Mouse (Mus musculus) lung, postnatal 0 days (tissue): ENCODE measurements at regions not wholly inside any gene's neighbourhood (a gene's known extent, or its start where the extent isn't known, plus 50 kb on each side); places are given as distances from the start of the nearest gene placed in this dataset.

Experiments
- ATAC-seq: fragments of 200-750 bp; cut with Nextera tagmentation; 2 replicates; pipeline ENCODE4 v1.8.0; 2017; ENCODE audit warnings: moderate library complexity
- DNase-seq: peaks from one replicate; pipeline ENCODE4 v3.0.0-alpha.2; 2016; ENCODE audit warnings: low spot score
- H3K27ac ChIP-seq: fragments of 300-500 bp; sonication (generic); 2 replicates; pipeline ENCODE4 v1.5.1; 2014; ENCODE audit warnings: antibody characterized with exemption, mild to moderate bottlenecking, low read length, mixed read lengths
- H3K27me3 ChIP-seq: fragments of 300-500 bp; sonication (generic); replicated peaks from 2 replicates; pipeline ENCODE4 v1.6.1; 2014; ENCODE audit warnings: low read length, mixed read lengths; ENCODE audit not compliant: insufficient read depth
- H3K36me3 ChIP-seq: fragments of 300-500 bp; sonication (generic); 2 replicates; pipeline ENCODE4 v1.6.1; 2014; ENCODE audit warnings: low read length, mixed read lengths; ENCODE audit not compliant: insufficient read depth
- H3K4me1 ChIP-seq: fragments of 300-500 bp; sonication (generic); 2 replicates; pipeline ENCODE4 v1.6.1; 2014; ENCODE audit warnings: antibody characterized with exemption, low read depth, low read length, mixed read lengths; ENCODE audit not compliant: insufficient read depth
- H3K4me2 ChIP-seq: fragments of 300-500 bp; sonication (generic); replicated peaks from 2 replicates; pipeline ENCODE4 v1.6.1; 2014; ENCODE audit warnings: low read depth, mild to moderate bottlenecking, low read length, moderate library complexity, mixed read lengths
- H3K4me3 ChIP-seq: fragments of 300-500 bp; sonication (generic); 2 replicates; pipeline ENCODE4 v1.5.1; 2014; ENCODE audit warnings: low read depth, low read length
- H3K9ac ChIP-seq: fragments of 300-500 bp; sonication (generic); replicated peaks from 2 replicates; pipeline ENCODE4 v1.6.1; 2014; ENCODE audit warnings: low read depth, mild to moderate bottlenecking
- H3K9me3 ChIP-seq: fragments of 300-500 bp; sonication (generic); 2 replicates; pipeline ENCODE4 v1.6.1; 2016; ENCODE audit warnings: low read length, mixed read lengths
- CTCF ChIP-seq: IDR thresholded peaks from 2 replicates; pipeline ENCODE4 v1.5.1; 2016; ENCODE audit warnings: antibody characterized with exemption, mild to moderate bottlenecking
- EP300 ChIP-seq: IDR thresholded peaks from 2 replicates; pipeline ENCODE4 v1.6.1; 2016; ENCODE audit warnings: antibody characterized with exemption, mild to moderate bottlenecking, control low read depth
- WGBS: fragments of 180-500 bp; shearing (Covaris S2); extraction: QIAGEN DNeasy Blood & Tissue Kit; methylation state at CpG from one replicate; pipeline ENCODE4 v1.1.7; 2014; 5-methylcytosine and 5-hydroxymethylcytosine counted together

DNA sequence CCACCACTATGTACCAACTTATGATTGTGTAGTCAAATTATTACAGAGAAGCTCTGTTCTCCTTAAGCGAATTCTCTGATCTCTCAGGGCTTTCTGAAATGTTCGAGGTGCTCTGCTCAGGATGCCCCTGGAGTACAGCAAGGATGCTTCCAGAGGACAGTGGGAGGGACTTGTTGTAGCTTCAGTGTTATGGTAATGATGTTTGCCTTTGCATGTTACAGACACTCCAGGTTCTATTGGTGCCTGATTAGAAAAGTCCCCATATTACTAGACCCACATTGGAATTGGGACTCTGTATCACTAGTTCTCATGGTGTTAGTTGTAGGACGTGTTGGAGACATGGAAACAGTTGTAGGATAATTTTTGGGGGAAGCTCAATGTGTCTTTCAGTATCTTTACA, 96.0 kb downstream of the Epdr1 start:
- Histone ChIP-seq H3K27ac (no peak overlapping the region), H3K27me3 (no peaks in the 10 kb centered on the region), H3K9ac (no peak overlapping the region), H3K4me1 (no peaks in the 10 kb centered on the region), H3K9me3 (no peaks in the 10 kb centered on the region), H3K36me3 (no peaks in the 10 kb centered on the region), H3K4me3 (no peak overlapping the region), H3K4me2 (no peak overlapping the region)
- WGBS: 68% methylated on average over 3 of the region's 3 CpGs
- TF ChIP-seq EP300 (no peak), CTCF (no peak)
- ATAC-seq (no peak), DNase-seq (no peak)

DNA sequence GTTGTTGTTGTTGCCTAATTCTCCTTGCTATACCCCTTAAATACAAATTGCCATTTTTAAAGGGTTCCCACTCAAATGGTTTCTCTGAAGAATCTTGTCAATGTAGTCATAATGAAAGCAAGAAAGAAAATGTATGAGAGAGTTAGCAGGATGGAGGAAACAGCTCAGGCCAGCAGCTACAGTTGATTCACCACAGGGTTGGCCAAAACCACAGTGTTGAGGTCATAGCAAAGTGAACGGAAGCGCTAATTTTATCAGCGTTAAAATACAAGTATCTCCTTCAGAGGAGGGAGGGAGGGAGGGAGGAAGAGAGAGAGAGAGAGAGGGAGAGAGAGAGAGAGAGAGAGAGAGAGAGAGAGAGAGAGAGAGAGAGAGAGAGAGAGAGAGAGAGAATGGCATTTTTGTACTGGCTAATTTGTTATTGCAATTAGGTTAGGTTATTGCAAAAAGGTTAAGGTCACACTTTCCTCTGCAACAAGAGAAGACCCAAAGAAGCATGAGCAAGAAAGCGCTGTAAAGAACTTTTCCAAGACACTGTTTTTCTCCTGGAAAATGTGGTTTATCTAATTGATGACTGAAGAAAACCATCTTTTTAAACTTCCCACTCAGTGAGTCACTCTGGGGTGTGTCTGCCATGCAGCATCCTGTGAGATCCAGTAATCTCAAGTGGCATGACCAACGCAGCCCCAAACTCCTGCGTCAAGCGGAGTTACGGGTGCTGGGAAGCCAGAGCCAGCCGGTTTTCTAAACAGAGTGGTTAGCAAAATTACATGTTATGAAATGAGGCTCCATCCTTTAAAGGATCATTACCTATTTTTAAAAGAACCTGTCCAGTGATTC, 101.6 kb downstream of the Epdr1 start:
- Histone ChIP-seq H3K4me3 (no peak overlapping the region), H3K4me1 (no peaks in the 10 kb centered on the region), H3K36me3 (no peaks in the 10 kb centered on the region), H3K27ac (no peak overlapping the region), H3K9ac (no peak overlapping the region), H3K27me3 (no peaks in the 10 kb centered on the region), H3K9me3 (no peaks in the 10 kb centered on the region), H3K4me2 (no peak overlapping the region)
- ATAC-seq (no peak), DNase-seq (no peak)
- TF ChIP-seq CTCF (no peak), EP300 (no peak)
- 80% methylated on average over 9 of the region's 9 CpGs for WGBS

DNA sequence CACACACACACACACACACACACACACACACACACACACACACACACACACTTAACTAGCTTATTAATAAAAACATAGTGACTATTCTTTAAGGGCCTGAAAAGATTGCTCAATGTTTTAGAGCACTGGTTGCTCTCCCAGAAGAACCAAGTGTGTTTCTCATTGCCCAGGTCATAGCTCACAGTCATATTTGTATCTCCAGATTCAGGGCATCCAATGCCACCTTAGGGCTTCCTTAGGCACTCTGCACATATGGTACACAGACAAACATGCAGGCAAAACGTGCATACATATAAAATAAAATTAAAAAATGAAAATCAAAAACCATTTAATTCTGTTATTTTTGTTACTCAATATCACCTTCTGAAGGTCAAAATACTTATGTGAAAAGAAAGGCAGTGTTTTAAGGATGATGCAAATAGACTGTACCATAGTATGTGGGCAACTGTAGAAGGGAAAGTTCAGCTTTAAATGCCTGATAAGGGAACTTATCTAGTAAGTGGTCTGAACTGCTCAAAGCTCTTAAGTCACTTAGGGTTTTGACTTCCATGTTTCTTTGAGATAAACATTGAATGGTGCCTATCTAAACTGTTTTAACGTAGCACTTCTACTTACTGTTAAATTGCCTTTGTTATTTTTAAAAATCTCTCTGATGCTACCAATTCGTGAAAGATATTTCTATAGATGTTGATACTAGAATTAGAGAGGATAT, 104.7 kb downstream of the Epdr1 start:
- H3K4me1 ChIP-seq: no peaks in the 10 kb centered on the region
- WGBS: 46% methylated on average over 3 of the region's 3 CpGs
- DNase-seq: no peak
- H3K9ac ChIP-seq: no peak overlapping the region
- H3K36me3 ChIP-seq: no peaks in the 10 kb centered on the region
- no peak for TF ChIP-seq EP300
- TF ChIP-seq CTCF: no peak
- no peak overlapping the region for H3K4me3 ChIP-seq
- no peaks in the 10 kb centered on the region for H3K27me3 ChIP-seq
- no peaks in the 10 kb centered on the region for H3K9me3 ChIP-seq
- no peak overlapping the region for H3K4me2 ChIP-seq
- ATAC-seq: no peak
- H3K27ac ChIP-seq: no peak overlapping the region

GRCm38 (mm10) chr13:19506543-19506942, 110.9 kb upstream of the Stard3nl start:
- Histone ChIP-seq H3K9ac (no peak overlapping the region), H3K27me3 (no peaks in the 10 kb centered on the region), H3K4me3 (no peak overlapping the region), H3K4me1 (no peaks in the 10 kb centered on the region), H3K9me3 (no peaks in the 10 kb centered on the region), H3K4me2 (no peak overlapping the region), H3K27ac (no peak overlapping the region), H3K36me3 (no peaks in the 10 kb centered on the region)
- WGBS: 33% methylated on average over 3 of the region's 3 CpGs
- no peak for TF ChIP-seq CTCF
- no peak for TF ChIP-seq EP300
- ATAC-seq: no peak
- no peak for DNase-seq

DNA sequence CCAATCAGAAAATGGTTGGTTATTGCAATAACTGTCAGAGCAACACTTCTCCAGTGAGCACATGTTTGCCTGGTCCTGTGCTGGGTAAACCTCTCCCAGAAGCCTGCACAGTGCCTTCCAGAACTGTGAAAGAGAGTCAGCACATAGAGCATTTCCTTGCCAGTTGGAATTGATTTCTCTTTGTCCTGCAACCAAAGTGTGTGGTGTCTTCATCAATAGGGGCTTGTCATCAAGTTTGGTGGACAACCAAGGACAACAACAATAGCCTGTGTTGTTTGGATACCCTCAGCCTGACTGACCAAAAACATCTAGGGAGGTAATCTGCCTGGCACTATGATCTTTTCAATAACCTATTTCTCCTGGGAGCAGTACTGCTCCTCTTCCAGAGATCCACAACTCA, 108.6 kb upstream of the Stard3nl start:
- Histone ChIP-seq H3K36me3 (no peaks in the 10 kb centered on the region), H3K4me3 (no peak overlapping the region), H3K27me3 (no peaks in the 10 kb centered on the region), H3K27ac (no peak overlapping the region), H3K4me2 (no peak overlapping the region), H3K9me3 (no peaks in the 10 kb centered on the region), H3K4me1 (no peaks in the 10 kb centered on the region), H3K9ac (no peak overlapping the region)
- no peak for TF ChIP-seq EP300
- no peak for TF ChIP-seq CTCF
- ATAC-seq (no peak), DNase-seq (no peak)

GRCm38 (mm10) chr13:19482198-19482597, 86.6 kb upstream of the Stard3nl start:
- Histone ChIP-seq H3K4me3 (no peak overlapping the region), H3K4me1 (no peaks in the 10 kb centered on the region), H3K36me3 (no peaks in the 10 kb centered on the region), H3K27ac (no peak overlapping the region), H3K9ac (no peak overlapping the region), H3K27me3 (no peaks in the 10 kb centered on the region), H3K9me3 (no peaks in the 10 kb centered on the region), H3K4me2 (no peak overlapping the region)
- ATAC-seq: no peak
- TF ChIP-seq EP300 (no peak), CTCF (no peak)
- no peak for DNase-seq
- 75% methylated on average over 3 of the region's 3 CpGs for WGBS
